Mouse (Mus musculus): Measurements from ENCODE around the gene Pcnx3. TPM values are rescaled to one million over a fixed set of nuclear protein-coding genes. Genes with fewer than 3 reads are reported as not detected.

The Pcnx3 gene
- polyA plus RNA-seq, 1 experiment from 2014 or later = 8.9 TPM

DNA sequence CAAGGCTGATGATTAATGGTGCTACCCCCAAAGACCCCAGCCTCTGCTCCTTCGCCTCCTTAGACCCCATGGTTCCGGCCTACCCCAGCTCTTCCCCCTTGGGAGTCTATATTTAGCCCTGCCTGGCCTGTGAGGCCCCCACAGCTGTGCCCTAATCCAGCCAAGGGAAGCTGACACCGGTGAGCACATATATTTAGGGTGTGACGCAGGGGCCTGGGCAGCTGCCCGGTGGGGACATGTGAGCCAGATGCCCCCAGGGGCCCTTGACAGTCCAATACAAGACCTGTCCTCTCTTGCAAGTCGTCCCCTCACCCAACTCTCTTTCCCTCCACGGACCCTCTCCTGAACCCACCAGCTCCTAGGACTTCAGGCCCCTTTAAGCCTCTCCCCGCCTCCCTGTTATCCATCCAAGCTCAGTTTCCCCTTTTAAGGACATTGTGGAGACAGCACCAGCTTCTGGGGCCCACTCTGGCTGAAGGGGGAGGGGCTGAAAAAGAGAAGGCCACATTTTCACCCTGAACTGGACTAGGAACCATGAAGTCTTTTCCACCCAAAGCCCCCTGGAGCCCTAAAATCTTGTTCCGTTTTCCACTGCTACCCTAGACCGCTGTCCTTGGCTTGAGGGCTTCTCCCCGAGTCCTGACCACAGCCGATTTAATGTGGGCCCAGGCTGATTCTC is 36.5 kb upstream of the Pcnx3 start:
- peaks cover 62% of the 10 kb centered on the region for H3K4me1 ChIP-seq (replicated peaks)
- peak overlapping the region; percentile 78 for H3K4me3 ChIP-seq
- H3K27me3 ChIP-seq = no peaks in the 10 kb centered on the region
- H3K9ac ChIP-seq = peak overlapping the region; percentile 72
- ATAC-seq (replicated peaks; ENCODE audit: insufficient number of reproducible peaks, insufficient read depth, low FRiP score, low read depth) = peak; percentile 85
- peak overlapping the region; percentile 93 for H3K27ac ChIP-seq
- 17% methylated on average over 12 of the region's 12 CpGs for WGBS
- no peaks in the 10 kb centered on the region for H3K9me3 ChIP-seq (replicated peaks)
- peaks cover 31% of the 10 kb centered on the region for H3K36me3 ChIP-seq
- peak overlapping the region; percentile 84 for H3K4me2 ChIP-seq

DNA sequence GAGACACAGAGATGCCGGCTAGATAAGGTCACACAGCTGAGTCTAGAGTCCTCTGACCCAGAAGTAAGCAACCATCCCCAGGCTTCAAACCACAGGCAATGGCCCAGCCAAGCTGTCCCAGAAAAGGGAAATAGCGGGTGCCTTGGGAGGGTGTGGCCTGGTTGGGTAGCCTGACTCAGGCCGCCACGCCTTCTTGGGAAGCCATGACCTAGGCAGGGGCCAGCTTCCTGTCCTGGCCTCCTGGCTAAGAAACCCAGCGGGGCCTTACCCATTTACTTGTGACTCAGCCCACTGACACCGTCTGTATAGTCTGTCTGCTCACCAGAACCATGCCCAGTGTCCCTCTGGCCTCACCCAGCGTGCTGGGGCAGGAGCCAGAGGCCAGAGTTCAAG is 35.8 kb upstream of the Pcnx3 start:
- Histone ChIP-seq H3K4me3 (peak overlapping the region; percentile 78), H3K9ac (peak overlapping the region; percentile 72), H3K4me1 (replicated peaks) (peaks cover 56% of the 10 kb centered on the region), H3K36me3 (peaks cover 36% of the 10 kb centered on the region), H3K27ac (peak overlapping the region; percentile 93), H3K4me2 (peak overlapping the region; percentile 84), H3K9me3 (replicated peaks) (no peaks in the 10 kb centered on the region), H3K27me3 (no peaks in the 10 kb centered on the region)
- peak; percentile 25 for ATAC-seq (replicated peaks; ENCODE audit: insufficient number of reproducible peaks, insufficient read depth, low FRiP score, low read depth)
- 27% methylated on average over 7 of the region's 7 CpGs for WGBS

- H3K9ac ChIP-seq = peak overlapping the region; percentile 72
- peak overlapping the region; percentile 84 for H3K4me2 ChIP-seq
- peak overlapping the region; percentile 78 for H3K4me3 ChIP-seq
- peaks cover 56% of the 10 kb centered on the region for H3K4me1 ChIP-seq (replicated peaks)
- ATAC-seq (replicated peaks; ENCODE audit: insufficient number of reproducible peaks, insufficient read depth, low FRiP score, low read depth) = no peak
- no peaks in the 10 kb centered on the region for H3K27me3 ChIP-seq
- H3K36me3 ChIP-seq = peaks cover 41% of the 10 kb centered on the region
- WGBS = 32% methylated on average over 4 of the region's 4 CpGs
- H3K9me3 ChIP-seq (replicated peaks) = no peaks in the 10 kb centered on the region
- peak overlapping the region; percentile 93 for H3K27ac ChIP-seq
These were observed 35.3 kb upstream of the Pcnx3 start for GRCm38 (mm10) chr19:5723934-5724548.

- no peak overlapping the region for H3K9ac ChIP-seq
- 83% methylated on average over 7 of the region's 7 CpGs for WGBS
- H3K27me3 ChIP-seq = no peaks in the 10 kb centered on the region
- H3K9me3 ChIP-seq (replicated peaks) = no peaks in the 10 kb centered on the region
- no peak overlapping the region for H3K27ac ChIP-seq
- H3K36me3 ChIP-seq = peaks cover 49% of the 10 kb centered on the region
- peaks cover 47% of the 10 kb centered on the region for H3K4me1 ChIP-seq (replicated peaks)
- H3K4me3 ChIP-seq = no peak overlapping the region
- ATAC-seq (replicated peaks; ENCODE audit: insufficient number of reproducible peaks, insufficient read depth, low FRiP score, low read depth) = no peak
- H3K4me2 ChIP-seq = no peak overlapping the region
These were observed 34.2 kb upstream of the Pcnx3 start for GRCm38 (mm10) chr19:5722848-5723425.

GRCm38 (mm10) chr19:5721233-5721632 is 32.5 kb upstream of the Pcnx3 start:
- H3K9me3 ChIP-seq (replicated peaks) = no peaks in the 10 kb centered on the region
- no peak overlapping the region for H3K27ac ChIP-seq
- no peak overlapping the region for H3K4me3 ChIP-seq
- H3K9ac ChIP-seq = no peak overlapping the region
- 84% methylated on average over 6 of the region's 6 CpGs for WGBS
- peaks cover 43% of the 10 kb centered on the region for H3K4me1 ChIP-seq (replicated peaks)
- H3K36me3 ChIP-seq = peaks cover 61% of the 10 kb centered on the region
- ATAC-seq (replicated peaks; ENCODE audit: insufficient number of reproducible peaks, insufficient read depth, low FRiP score, low read depth) = no peak
- no peak overlapping the region for H3K4me2 ChIP-seq
- no peaks in the 10 kb centered on the region for H3K27me3 ChIP-seq

DNA sequence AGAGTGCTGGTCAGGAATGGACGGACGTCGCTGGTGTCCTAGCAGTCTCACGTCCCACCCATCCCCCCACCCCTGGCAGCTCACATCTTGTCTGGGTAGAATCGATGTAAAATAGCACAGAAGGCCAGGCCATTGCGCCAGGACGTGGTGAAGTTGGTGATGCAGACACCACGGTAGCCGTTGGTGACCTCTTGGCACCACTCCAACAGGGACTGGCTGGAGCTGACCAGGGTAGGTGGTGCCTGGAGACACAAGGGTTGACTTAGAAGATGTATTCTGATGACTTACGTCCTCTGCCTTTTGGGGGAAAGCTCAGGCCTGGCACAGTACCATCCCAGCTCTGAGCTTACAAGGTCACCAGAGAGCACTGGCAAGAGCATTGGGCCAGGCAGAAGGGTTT is 28.2 kb upstream of the Pcnx3 start:
- WGBS = 49% methylated on average over 10 of the region's 10 CpGs
- no peaks in the 10 kb centered on the region for H3K27me3 ChIP-seq
- H3K4me2 ChIP-seq = no peak overlapping the region
- H3K9me3 ChIP-seq (replicated peaks) = no peaks in the 10 kb centered on the region
- no peak overlapping the region for H3K27ac ChIP-seq
- no peak for ATAC-seq (replicated peaks; ENCODE audit: insufficient number of reproducible peaks, insufficient read depth, low FRiP score, low read depth)
- H3K36me3 ChIP-seq = peaks cover 85% of the 10 kb centered on the region
- H3K4me1 ChIP-seq (replicated peaks) = peaks cover 31% of the 10 kb centered on the region
- no peak overlapping the region for H3K9ac ChIP-seq
- H3K4me3 ChIP-seq = no peak overlapping the region

GRCm38 (mm10) chr19:5715793-5716688 is 27.3 kb upstream of the Pcnx3 start:
- Histone ChIP-seq H3K4me3 (no peak overlapping the region), H3K4me1 (replicated peaks) (peaks cover 35% of the 10 kb centered on the region), H3K27me3 (no peaks in the 10 kb centered on the region), H3K4me2 (no peak overlapping the region), H3K9ac (no peak overlapping the region), H3K36me3 (peaks cover 84% of the 10 kb centered on the region), H3K27ac (peak overlapping the region; percentile 24; the same call in 1 of the 2 replicates), H3K9me3 (replicated peaks) (no peaks in the 10 kb centered on the region)
- WGBS = 46% methylated on average over 43 of the region's 43 CpGs
- no peak for ATAC-seq (replicated peaks; ENCODE audit: insufficient number of reproducible peaks, insufficient read depth, low FRiP score, low read depth)

- no peaks in the 10 kb centered on the region for H3K9me3 ChIP-seq (replicated peaks)
- peak overlapping the region; percentile 39 for H3K4me2 ChIP-seq
- H3K4me3 ChIP-seq = peak overlapping the region; percentile 12
- peaks cover 35% of the 10 kb centered on the region for H3K4me1 ChIP-seq (replicated peaks)
- H3K27me3 ChIP-seq = no peaks in the 10 kb centered on the region
- peaks cover 84% of the 10 kb centered on the region for H3K36me3 ChIP-seq
- peak; percentile 71 for ATAC-seq (replicated peaks; ENCODE audit: insufficient number of reproducible peaks, insufficient read depth, low FRiP score, low read depth)
- 6% methylated on average over 2 of the region's 2 CpGs for WGBS
- H3K27ac ChIP-seq = peak overlapping the region; percentile 52
- 0 out of 2 replicates have a peak overlapping the region, but pooled peaks have one; percentile 1 for H3K9ac ChIP-seq
These were observed 25.0 kb upstream of the Pcnx3 start for GRCm38 (mm10) chr19:5713730-5714129.

GRCm38 (mm10) chr19:5713255-5713654 is 24.5 kb upstream of the Pcnx3 start:
- peaks cover 84% of the 10 kb centered on the region for H3K36me3 ChIP-seq
- ATAC-seq (replicated peaks; ENCODE audit: insufficient number of reproducible peaks, insufficient read depth, low FRiP score, low read depth) = no peak
- 68% methylated on average over 5 of the region's 5 CpGs for WGBS
- H3K9ac ChIP-seq = 0 out of 2 replicates have a peak overlapping the region, but pooled peaks have one; percentile 1
- peak overlapping the region; percentile 12 for H3K4me3 ChIP-seq
- no peaks in the 10 kb centered on the region for H3K9me3 ChIP-seq (replicated peaks)
- H3K27ac ChIP-seq = peak overlapping the region; percentile 52
- peaks cover 35% of the 10 kb centered on the region for H3K4me1 ChIP-seq (replicated peaks)
- H3K27me3 ChIP-seq = no peaks in the 10 kb centered on the region
- H3K4me2 ChIP-seq = peak overlapping the region; percentile 39

DNA sequence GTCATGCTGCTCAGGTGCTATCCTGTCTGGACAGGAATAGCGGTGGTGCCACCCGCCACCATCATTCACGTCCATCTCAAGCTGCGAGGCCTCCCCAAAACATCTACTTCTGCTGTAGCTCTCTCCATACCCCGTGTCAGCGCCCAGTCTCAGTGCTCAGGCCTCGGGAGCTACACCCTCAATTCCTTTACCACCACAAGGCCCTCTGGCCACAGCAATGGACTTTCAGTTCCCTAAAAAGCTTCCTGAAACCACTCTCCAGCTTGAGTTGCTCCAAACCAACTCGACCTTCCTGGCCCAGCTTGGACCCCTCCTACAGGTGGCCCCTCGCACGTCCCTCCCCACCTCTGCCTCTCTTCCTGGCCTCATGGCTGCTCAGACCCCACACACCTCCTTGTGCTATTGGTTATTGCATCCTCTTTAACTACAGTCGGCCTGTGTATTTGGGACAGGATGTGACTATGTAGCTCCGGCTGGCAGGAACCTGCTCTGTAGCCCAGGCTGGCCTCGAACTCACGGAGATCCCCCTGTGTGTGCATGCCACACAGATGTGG is 23.3 kb upstream of the Pcnx3 start:
- WGBS = 88% methylated on average over 14 of the region's 14 CpGs
- no peak overlapping the region for H3K9ac ChIP-seq

DNA sequence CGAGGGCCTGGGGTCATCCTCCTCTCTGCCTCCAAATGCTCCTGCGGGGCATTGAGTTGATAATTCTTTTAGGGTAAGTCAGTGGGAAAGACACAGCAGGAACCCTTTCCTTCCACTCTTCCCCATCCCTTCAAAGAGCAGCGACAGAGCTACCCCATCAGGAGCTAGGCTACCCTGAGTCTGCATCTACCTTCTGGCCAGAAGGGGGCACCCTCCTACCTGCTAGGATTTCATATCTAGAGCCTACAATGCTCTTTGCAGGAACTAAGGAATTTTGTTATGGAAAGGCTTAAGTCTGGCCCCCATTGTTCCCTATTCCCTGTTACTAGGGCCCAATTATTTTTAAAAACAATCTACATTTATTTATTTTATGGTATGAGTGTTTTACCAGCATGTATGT is 22.5 kb upstream of the Pcnx3 start:
- H3K4me1 ChIP-seq (replicated peaks) = peaks cover 23% of the 10 kb centered on the region
- ATAC-seq (replicated peaks; ENCODE audit: insufficient number of reproducible peaks, insufficient read depth, low FRiP score, low read depth) = no peak
- H3K9ac ChIP-seq = no peak overlapping the region
- H3K27me3 ChIP-seq = no peaks in the 10 kb centered on the region
- no peak overlapping the region for H3K27ac ChIP-seq
- peaks cover 91% of the 10 kb centered on the region for H3K36me3 ChIP-seq
- no peaks in the 10 kb centered on the region for H3K9me3 ChIP-seq (replicated peaks)
- no peak overlapping the region for H3K4me2 ChIP-seq
- WGBS = 36% methylated on average over 3 of the region's 3 CpGs
- no peak overlapping the region for H3K4me3 ChIP-seq

More for the DNA sequence above, 23.3 kb upstream of the Pcnx3 start:
- Histone ChIP-seq H3K4me2 (no peak overlapping the region), H3K4me1 (replicated peaks) (peaks cover 29% of the 10 kb centered on the region), H3K27me3 (no peaks in the 10 kb centered on the region), H3K36me3 (peaks cover 91% of the 10 kb centered on the region), H3K27ac (no peak overlapping the region), H3K4me3 (no peak overlapping the region), H3K9me3 (replicated peaks) (no peaks in the 10 kb centered on the region)
- no peak for ATAC-seq (replicated peaks; ENCODE audit: insufficient number of reproducible peaks, insufficient read depth, low FRiP score, low read depth)
